Mouse (Mus musculus) CD4-positive, CD25-positive, alpha-beta regulatory T cell (primary cell): ENCODE measurements around the gene Tomm22. TPM values are rescaled to one million over a fixed set of nuclear protein-coding genes. Genes with fewer than 3 reads are reported as not detected.

ENCODE experiments used
- polyA plus RNA-seq: library from polyadenylated mRNA; unstranded; fragments of 100-300 nt; shearing (Covaris generic); gene quantifications from one replicate; pipeline ENCODE4 v1.2.1, GENCODE M21; 2017

Gene Tomm22
- polyA plus RNA-seq, result 221 TPM

DNA sequence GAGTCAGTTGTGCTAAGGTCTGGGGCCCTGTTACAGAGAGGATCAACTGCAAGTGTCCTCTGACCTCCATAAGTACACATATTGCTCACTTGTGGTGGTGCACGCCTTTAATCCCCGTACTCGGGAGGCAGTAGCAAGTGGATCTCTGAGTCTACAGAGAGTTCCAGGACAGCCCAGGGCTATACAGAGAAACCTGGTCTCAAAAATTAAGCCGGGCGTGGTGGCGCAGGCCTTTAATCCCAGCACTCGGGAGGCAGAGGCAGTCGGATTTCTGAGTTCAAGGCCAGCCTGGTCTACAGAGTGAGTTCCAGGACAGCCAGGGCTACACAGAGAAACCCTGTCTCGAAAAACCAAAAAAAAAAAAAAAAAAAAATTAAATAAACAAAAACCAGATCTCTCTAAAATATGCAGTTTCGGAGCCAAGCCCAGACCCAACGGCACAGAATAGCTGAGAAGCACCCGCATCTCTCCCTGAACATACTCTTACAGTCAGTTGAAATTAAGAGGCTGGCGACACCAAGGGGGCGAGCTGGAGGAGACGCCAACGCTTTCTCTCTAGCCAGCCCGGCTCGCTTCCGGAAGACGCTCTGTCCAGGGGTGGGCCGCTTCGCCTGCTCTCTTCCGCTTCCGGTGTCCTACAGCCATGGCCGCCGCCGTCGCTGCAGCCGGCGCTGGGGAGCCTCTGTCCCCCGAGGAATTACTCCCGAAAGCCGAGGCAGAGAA is at the start of gene Tomm22:
Gene Tomm22, plus strand, starts transcription at position 613 of the 723 bp plus-strand sequence.

DNA sequence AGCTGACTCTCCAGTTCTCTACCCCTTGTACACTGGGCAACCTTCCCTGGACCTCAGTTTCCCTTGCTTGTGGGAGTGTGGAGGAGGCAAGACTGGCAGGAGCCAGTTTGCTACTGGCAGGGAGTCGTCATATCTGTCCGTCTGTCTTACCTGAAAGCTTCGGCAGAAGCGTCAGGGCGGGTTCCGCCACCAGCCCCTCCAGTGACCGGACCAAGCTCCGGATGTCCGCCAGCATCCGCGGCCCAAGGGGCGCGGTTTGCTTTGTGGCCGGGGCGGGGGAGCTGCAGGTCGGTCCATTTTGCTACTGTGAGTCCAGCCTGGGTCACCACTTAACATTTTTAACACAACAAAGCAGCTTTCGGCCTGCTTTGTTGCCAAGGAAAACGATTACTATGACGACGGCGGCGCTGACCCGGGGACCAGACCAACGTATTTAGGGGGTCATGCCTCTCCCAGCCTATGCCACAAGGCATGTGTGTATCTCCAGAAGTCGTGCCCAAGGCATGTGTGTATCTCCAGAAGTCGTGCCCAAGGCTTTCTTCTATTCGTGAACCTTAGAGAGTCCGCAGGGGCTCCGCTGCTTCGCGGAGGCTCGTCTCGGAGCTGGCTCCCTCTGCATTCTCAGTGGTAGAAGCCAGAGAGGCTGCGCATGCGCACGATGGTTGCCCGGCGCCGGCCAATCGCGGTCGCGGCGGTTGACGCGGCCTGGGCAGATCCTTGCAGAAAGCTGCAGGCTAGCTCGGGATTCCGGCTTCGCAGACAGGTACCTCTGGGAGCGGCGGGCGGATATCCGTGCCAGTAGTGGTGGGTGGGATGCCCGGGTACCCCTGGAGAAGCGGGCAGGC is 11.9 kb upstream of the Tomm22 start, which contains the start of the genes Fam227a and Cby1:
Gene Fam227a, minus strand, starts transcription at position 426 of the 845 bp plus-strand sequence.
Gene Cby1, plus strand, starts transcription at position 669 of the 845 bp plus-strand sequence.

GRCm38 (mm10) chr15:79687646-79688267 is 17.1 kb downstream of the Tomm22 start, which contains the start of gene Josd1:
Gene Josd1, minus strand, starts transcription at chr15:79687919.

DNA sequence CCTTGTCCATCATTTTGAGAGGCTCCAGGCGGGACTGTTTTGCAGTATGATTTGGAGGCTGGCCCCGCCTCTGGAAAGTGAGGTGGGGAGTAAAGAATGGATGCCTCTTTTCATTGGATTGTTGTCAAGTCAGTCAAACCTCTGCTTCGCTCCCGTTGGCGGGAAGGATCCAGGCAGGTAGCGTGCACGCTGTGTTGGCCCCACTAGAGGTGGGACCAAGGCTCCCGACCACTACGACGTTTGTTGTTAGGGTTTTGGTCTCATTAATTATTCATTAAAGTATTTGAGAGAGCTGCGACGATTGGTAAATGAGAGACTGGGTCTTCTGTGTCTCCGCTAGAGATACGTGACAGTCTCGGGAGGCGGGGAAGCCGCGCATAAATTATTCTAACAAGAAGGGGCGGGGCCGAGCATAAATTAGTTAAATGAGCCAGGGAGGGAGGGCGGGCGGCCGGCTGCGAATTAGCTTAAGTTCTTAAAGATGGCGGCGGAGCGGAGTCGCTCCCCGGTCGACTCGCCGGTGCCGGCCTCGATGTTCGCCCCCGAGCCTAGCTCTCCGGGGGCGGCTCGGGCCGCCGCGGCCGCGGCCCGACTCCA is 19.9 kb downstream of the Tomm22 start, which contains the start of gene Gtpbp1:
Gene Gtpbp1, plus strand, starts transcription at position 420 of the 597 bp plus-strand sequence.

Other genes starting within 250 kb of the Tomm22 start
- 23.9 TPM for gene Csnk1e, start 215.3 kb upstream of the Tomm22 start, polyA plus RNA-seq
- not detected for gene Kcnj4, start 165.6 kb upstream of the Tomm22 start, polyA plus RNA-seq
- gene Kdelr3, start 154.4 kb upstream of the Tomm22 start, polyA plus RNA-seq, result 0.20 TPM
- gene Ddx17, start 124.1 kb upstream of the Tomm22 start, polyA plus RNA-seq, result 44.0 TPM
- gene Dmc1, start 65.8 kb upstream of the Tomm22 start, polyA plus RNA-seq, result not detected
- gene Fam227a, start 11.9 kb upstream of the Tomm22 start, polyA plus RNA-seq, result 0.16 TPM
- gene Cby1, start 11.7 kb upstream of the Tomm22 start, polyA plus RNA-seq, result 10.5 TPM
- gene Josd1, start 17.1 kb downstream of the Tomm22 start, polyA plus RNA-seq, result 29.4 TPM
- gene Gtpbp1, start 20.0 kb downstream of the Tomm22 start, polyA plus RNA-seq, result 120 TPM
- 77.0 TPM for gene Sun2, start 71.7 kb downstream of the Tomm22 start, polyA plus RNA-seq
- gene Dnal4, start 107.0 kb downstream of the Tomm22 start, polyA plus RNA-seq, result 14.5 TPM
- gene Nptxr, start 133.9 kb downstream of the Tomm22 start, polyA plus RNA-seq, result 0.24 TPM
- gene Npcd, start 163.4 kb downstream of the Tomm22 start, polyA plus RNA-seq, result not detected
- 38.0 TPM for gene Cbx6, start 163.8 kb downstream of the Tomm22 start, polyA plus RNA-seq
- gene Apobec3, start 220.8 kb downstream of the Tomm22 start, polyA plus RNA-seq, result 384 TPM